Mouse (Mus musculus) cerebellum, adult 9-10 months (tissue): ENCODE data around the gene Gm21188.
"Not testable (repeated sequence)": the region's sequence is repeated elsewhere in the genome, so short reads cannot be mapped to it uniquely, and the experiment has no call there.

Experiments
- DNase-seq: peaks from one replicate; pipeline ENCODE4 v3.0.0; 2022

Gm21188 gene

GRCm38 (mm10) chr13:120052085-120052484, at the start of gene Gm21188:
TSS of gene Gm21188 (minus strand) at chr13:120052194.
- DNase-seq, result not testable (repeated sequence)

- not testable (repeated sequence) for DNase-seq
Measured at GRCm38 (mm10) chr13:120099327-120099726, 47.3 kb upstream of the Gm21188 start.

- DNase-seq, result not testable (repeated sequence)
Measured at GRCm38 (mm10) chr13:120096938-120097256, 44.9 kb upstream of the Gm21188 start.

GRCm38 (mm10) chr13:120096241-120096937, 44.4 kb upstream of the Gm21188 start:
- DNase-seq, result not testable (repeated sequence)

- DNase-seq, result not testable (repeated sequence)
Measured at GRCm38 (mm10) chr13:120092950-120093349, 41.0 kb upstream of the Gm21188 start.

- DNase-seq, result not testable (repeated sequence)
Measured at GRCm38 (mm10) chr13:120079644-120080043, 27.6 kb upstream of the Gm21188 start.

GRCm38 (mm10) chr13:120070878-120071277, 18.9 kb upstream of the Gm21188 start:
- DNase-seq, result not testable (repeated sequence)

GRCm38 (mm10) chr13:120070012-120070598, 18.1 kb upstream of the Gm21188 start:
- DNase-seq, result not testable (repeated sequence)

- DNase-seq, result not testable (repeated sequence)
Measured at GRCm38 (mm10) chr13:120063439-120064089, 11.6 kb upstream of the Gm21188 start.

GRCm38 (mm10) chr13:120062903-120063302, 10.9 kb upstream of the Gm21188 start:
- DNase-seq, result not testable (repeated sequence)

GRCm38 (mm10) chr13:120048608-120049007, 3.4 kb downstream of the Gm21188 start:
- DNase-seq, result not testable (repeated sequence)

- DNase-seq, result not testable (repeated sequence)
Measured at GRCm38 (mm10) chr13:120048186-120048585, 3.8 kb downstream of the Gm21188 start.

GRCm38 (mm10) chr13:120046422-120047209, 5.4 kb downstream of the Gm21188 start:
- DNase-seq, result not testable (repeated sequence)

GRCm38 (mm10) chr13:120041145-120041544, 10.8 kb downstream of the Gm21188 start:
- DNase-seq, result not testable (repeated sequence)

GRCm38 (mm10) chr13:120037881-120038280, 14.1 kb downstream of the Gm21188 start:
- DNase-seq, result not testable (repeated sequence)

- not testable (repeated sequence) for DNase-seq
Measured at GRCm38 (mm10) chr13:120036577-120037115, 15.3 kb downstream of the Gm21188 start.

GRCm38 (mm10) chr13:120035151-120035550, 16.8 kb downstream of the Gm21188 start:
- not testable (repeated sequence) for DNase-seq

- not testable (repeated sequence) for DNase-seq
Measured at GRCm38 (mm10) chr13:120034637-120035036, 17.4 kb downstream of the Gm21188 start.

GRCm38 (mm10) chr13:120033516-120034190, 18.3 kb downstream of the Gm21188 start:
- not testable (repeated sequence) for DNase-seq

GRCm38 (mm10) chr13:120031676-120032075, 20.3 kb downstream of the Gm21188 start:
- not testable (repeated sequence) for DNase-seq

GRCm38 (mm10) chr13:120027368-120027767, 24.6 kb downstream of the Gm21188 start:
- DNase-seq, result not testable (repeated sequence)

GRCm38 (mm10) chr13:120026911-120027310, 25.1 kb downstream of the Gm21188 start, which contains the start of gene Gm36079:
TSS of gene Gm36079 (minus strand) at chr13:120027011.
- DNase-seq, result not testable (repeated sequence)
